Comparison of ENCODE assay signal across 26 mouse cellular contexts in genomic region chr4:118205906-118206305, GRCm38 (mm10). TPM values are rescaled to one million over a fixed set of nuclear protein-coding genes. Genes with fewer than 3 reads are reported as not detected.
DNase-seq lines count a peak whose midpoint lies in the region; ATAC-seq and TF ChIP-seq lines count a peak whose summit lies in the region.
"Had no signal": no experiment of that assay in that cellular context is flagged by ENCODE, and none has a peak within 500 bp of the region (broad histone marks: within the 10 kb centered on the region; RNA-seq: fewer than 3 reads in every experiment).

No protein-coding gene starts in this region.

- no peaks in the 10 kb centered on the region; the same call in 1 of the 2 replicates for H3K36me3 ChIP-seq in liver, adult 2 months (ENCODE audit: control insufficient read depth, insufficient read depth, low read length)
- H3K36me3 ChIP-seq in liver, embryonic 15.5 days (replicated peaks): peaks cover 8% of the 10 kb centered on the region; the same call in 1 of the 2 replicates
- H3K36me3 ChIP-seq in thymus, adult 2 months (ENCODE audit: control insufficient read depth, insufficient read depth, low read length): peaks cover 21% of the 10 kb centered on the region

- H3K4me2 ChIP-seq in liver, embryonic 15.5 days: no peak overlapping the region
- H3K4me2 ChIP-seq: intestine, embryonic 15.5 days; limb, embryonic 13.5 days; midbrain, embryonic 13.5 days had no signal

- no peak overlapping the region for H3K9ac ChIP-seq in liver, adult 2 months (ENCODE audit: low read depth, low read length)
- no peak overlapping the region for H3K9ac ChIP-seq in liver, embryonic 15.5 days
- H3K9ac ChIP-seq: intestine, embryonic 15.5 days; limb, embryonic 13.5 days; midbrain, embryonic 13.5 days had no signal

- peak; percentile 46 for DNase-seq in liver, adult 2 months (ENCODE audit: extremely low read depth, low read depth, low spot score)
- no peak for DNase-seq in liver
- DNase-seq in testis, postnatal 10 days (ENCODE audit: low spot score): peak; percentile 25
- no peak for DNase-seq in testis, postnatal 14 days (ENCODE audit: low spot score)
- DNase-seq in urinary bladder, adult 2 months (ENCODE audit: low spot score): no peak
- DNase-seq in thymus, adult 2 months: no peak
- DNase-seq: adrenal gland, postnatal 36 days; cerebellum, adult 18-20 months; cerebellum, postnatal 14 days; gastrocnemius, postnatal 14 days; heart, postnatal 14 days; kidney, adult 8-10 months; kidney, postnatal 4 days; lung, adult 2 months; lung, postnatal 14 days; retina, postnatal 1 day; right cerebral cortex, postnatal 14 days; thymus, postnatal 25 days had no signal

- no peaks in the 10 kb centered on the region for H3K79me2 ChIP-seq in liver, adult 2 months (ENCODE audit: control insufficient read depth, insufficient read depth, low read length)

- no peak overlapping the region for H3K27ac ChIP-seq in liver, adult 2 months (replicated peaks; ENCODE audit: insufficient read depth, low read depth, low read length)
- peak overlapping the region; percentile 74 for H3K27ac ChIP-seq in liver, embryonic 15.5 days (replicated peaks)
- no peak overlapping the region for H3K27ac ChIP-seq in thymus, adult 2 months (ENCODE audit: control insufficient read depth, insufficient read depth, low read length)
- H3K27ac ChIP-seq: hindbrain, postnatal 0 days; intestine, embryonic 15.5 days; kidney, postnatal 0 days; limb, embryonic 13.5 days; midbrain, embryonic 13.5 days had no signal

- TF ChIP-seq CTCF in liver, adult 2 months (IDR thresholded peaks at IDR 0.05; ENCODE audit: low read depth, low read length): no peak
- no peak for TF ChIP-seq CTCF in thymus, adult 2 months (IDR thresholded peaks at IDR 0.05; ENCODE audit: borderline replicate concordance, control insufficient read depth, extremely low read depth, insufficient read depth, low read length, poor library complexity)

- no peaks in the 10 kb centered on the region for H3K9me3 ChIP-seq in liver, embryonic 15.5 days (replicated peaks)
- H3K9me3 ChIP-seq: intestine, embryonic 15.5 days; limb, embryonic 13.5 days; midbrain, embryonic 13.5 days had no signal

- H3K27me3 ChIP-seq in liver, adult 2 months (ENCODE audit: control insufficient read depth, insufficient read depth, low read length): no peaks in the 10 kb centered on the region
- H3K27me3 ChIP-seq in liver, embryonic 15.5 days: no peaks in the 10 kb centered on the region
- no peaks in the 10 kb centered on the region for H3K27me3 ChIP-seq in thymus, adult 2 months (ENCODE audit: control insufficient read depth, insufficient read depth, low read length)
- H3K27me3 ChIP-seq: intestine, embryonic 15.5 days; limb, embryonic 13.5 days; midbrain, embryonic 13.5 days; Patski had no signal

- 39% methylated on average over 2 of the region's 2 CpGs for whole genome bisulfite sequencing in liver, adult 2 months
- WGBS in liver, embryonic 15.5 days (ENCODE audit: insufficient replicate concordance): 78% methylated on average over 2 of the region's 2 CpGs
- 87% methylated on average over 2 of the region's 2 CpGs for WGBS in thymus, adult 2 months

- no peak for TF ChIP-seq POLR2A in liver, adult 2 months (IDR thresholded peaks at IDR 0.05; ENCODE audit: extremely low read depth, insufficient read depth, low read length)
- no peak for TF ChIP-seq POLR2A in thymus, adult 2 months (IDR thresholded peaks at IDR 0.05; ENCODE audit: control insufficient read depth, extremely low read depth, insufficient read depth, low read length, poor library complexity)

- peak; percentile 56 for ATAC-seq in liver, embryonic 15.5 days (ENCODE audit: insufficient read depth)
- ATAC-seq: hindbrain, postnatal 0 days; intestine, embryonic 15.5 days; Patski had no signal

- H3K4me1 ChIP-seq in liver, adult 2 months (ENCODE audit: control insufficient read depth, insufficient read depth, low read length): no peaks in the 10 kb centered on the region
- H3K4me1 ChIP-seq in liver, embryonic 15.5 days (replicated peaks): no peaks in the 10 kb centered on the region
- H3K4me1 ChIP-seq in thymus, adult 2 months (replicated peaks; ENCODE audit: control insufficient read depth, insufficient read depth, low read length): no peaks in the 10 kb centered on the region
- H3K4me1 ChIP-seq: intestine, embryonic 15.5 days; limb, embryonic 13.5 days had no signal

- H3K4me3 ChIP-seq in liver, adult 2 months (ENCODE audit: insufficient read depth, low read depth, low read length): no peak overlapping the region
- H3K4me3 ChIP-seq in liver, embryonic 15.5 days (replicated peaks): no peak overlapping the region
- no peak overlapping the region for H3K4me3 ChIP-seq in thymus, adult 2 months (ENCODE audit: control insufficient read depth, insufficient read depth, low read length)
- H3K4me3 ChIP-seq: erythroblast, embryonic 14.5 days; intestine, embryonic 15.5 days; limb, embryonic 13.5 days; midbrain, embryonic 13.5 days had no signal

RNA-seq across cellular contexts. Expression of gene Kdm4a, which starts 26.1 kb away (rescaled TPM):
- total RNA-seq in liver, adult 2 months (2014; rRNA removed): 10.5 and 14.2 TPM in 2 replicates
- 10.9 and 15.3 TPM in 2 replicates for polyA plus RNA-seq in liver, adult 2 months (2012; rRNA removed)
- polyA plus RNA-seq in liver, embryonic 15.5 days (2015; fragmentation: Nextera tagmentation; extraction: Ambion mirVana): 9.0 and 10.1 TPM in 2 replicates
- polyA plus RNA-seq in urinary bladder, adult 2 months (2012; rRNA removed): 38.2 and 38.6 TPM in 2 replicates
- 63.9 and 69.2 TPM in 2 replicates for polyA plus RNA-seq in thymus, adult 2 months (2012; rRNA removed)

Comparison
In these comparisons a context has a peak if more than half of its experiments do, and no peak if none do; other contexts are left out.
1. DNase-seq: peak in liver, adult 2 months (single experiment) and testis, postnatal 10 days (single experiment); none in liver (single experiment), testis, postnatal 14 days (single experiment), urinary bladder, adult 2 months (single experiment) and thymus, adult 2 months (single experiment).